Mouse (Mus musculus): ENCODE measurements at regions not wholly inside any gene's neighbourhood (a gene's known extent, or its start where the extent isn't known, plus 50 kb on each side); places are given as distances from the start of the nearest gene placed in this dataset.
A peak's percentile ranks its signal among the peaks of the same experiment; 100 is the strongest.

DNA sequence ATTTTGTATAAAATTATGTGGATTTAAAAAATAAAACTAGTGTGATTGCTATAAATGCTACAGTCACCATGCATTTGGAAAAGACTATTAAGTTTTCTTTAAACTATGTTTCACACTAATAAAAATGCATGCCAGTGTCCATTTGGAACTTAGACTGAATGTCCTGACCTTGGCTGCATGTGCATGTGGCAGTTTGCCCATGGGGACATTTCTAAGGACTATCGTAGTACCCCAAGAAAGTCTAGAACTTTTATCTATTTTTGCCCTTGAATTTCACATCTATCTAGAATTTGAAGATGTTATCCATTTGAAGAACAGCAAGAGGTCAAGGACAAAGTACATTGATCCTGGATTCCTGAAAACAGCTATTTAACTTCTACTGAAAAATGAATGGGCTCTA is 745.9 kb downstream of the Tmem182 start:
- DNase-seq (ENCODE audit: extremely low spot score in 1 of 2, low spot score in 1 of 2): no peak

DNA sequence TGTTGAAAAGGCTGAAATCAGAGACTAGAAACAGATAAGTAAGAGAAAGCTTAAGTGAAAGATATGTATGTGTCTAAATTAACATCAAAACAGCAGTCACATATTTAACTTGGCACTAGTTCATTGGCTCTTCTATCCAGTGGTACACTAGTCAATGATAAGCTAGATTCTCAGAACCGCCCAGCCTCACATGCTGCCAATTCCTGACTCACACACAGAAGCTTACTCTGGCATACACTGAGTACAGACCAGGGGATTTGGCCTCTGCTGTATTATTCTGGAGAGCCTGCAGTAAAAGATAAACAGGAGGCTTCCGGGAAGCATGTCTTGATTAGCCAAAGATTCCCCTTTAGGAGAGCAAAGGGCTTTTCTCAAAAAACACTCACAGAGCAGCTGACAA is 750.2 kb downstream of the Tmem182 start:
- no peak for DNase-seq (ENCODE audit: extremely low spot score in 1 of 2, low spot score in 1 of 2)

DNA sequence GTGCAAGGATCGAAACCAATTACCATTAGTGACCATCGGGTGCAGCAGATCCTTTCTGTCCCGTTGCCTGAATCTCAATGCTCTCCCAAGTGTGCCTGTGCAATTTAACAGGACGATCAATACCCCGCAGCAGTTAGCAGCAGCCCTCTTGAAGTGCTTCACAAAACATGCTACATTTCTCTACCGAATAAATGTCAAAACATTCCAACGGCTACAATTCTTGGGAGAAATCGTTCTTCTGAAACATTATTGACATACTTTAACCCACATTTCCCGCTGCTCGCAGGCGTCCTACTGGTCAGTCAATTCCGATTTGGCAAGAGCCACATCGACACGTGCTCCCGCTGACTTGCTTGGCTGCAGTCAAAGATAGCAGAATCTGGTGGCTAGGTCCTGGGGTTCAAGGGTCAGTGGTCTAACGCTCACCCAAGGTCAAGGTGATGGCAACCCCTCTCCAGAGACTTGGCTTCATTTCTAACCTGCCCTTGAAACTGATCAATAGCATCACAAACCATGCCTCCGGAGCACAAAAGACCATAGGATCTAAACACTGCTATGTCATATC is 753.8 kb downstream of the Tmem182 start:
- DNase-seq (ENCODE audit: extremely low spot score in 1 of 2, low spot score in 1 of 2): no peak

DNA sequence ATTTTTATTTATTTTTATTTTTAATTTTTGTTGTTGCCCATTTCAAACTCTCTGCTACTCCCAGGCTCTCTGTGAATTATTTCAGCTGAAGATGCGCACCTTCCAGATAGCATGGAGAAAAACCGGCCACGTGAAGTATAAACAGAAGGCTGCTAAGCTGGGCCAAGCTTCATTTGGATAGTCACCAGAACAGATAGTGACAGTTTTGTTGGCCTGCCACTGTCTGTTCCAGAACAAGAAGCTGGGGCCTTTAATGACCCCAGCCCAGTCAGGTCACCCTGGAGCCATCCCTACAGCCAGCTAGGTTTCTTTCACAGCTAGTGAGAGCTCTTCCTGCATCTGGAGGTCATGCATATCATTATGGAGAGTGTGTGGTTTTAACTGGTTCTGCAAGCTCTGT is 754.6 kb downstream of the Tmem182 start:
- no peak for DNase-seq (ENCODE audit: extremely low spot score in 1 of 2, low spot score in 1 of 2)

DNA sequence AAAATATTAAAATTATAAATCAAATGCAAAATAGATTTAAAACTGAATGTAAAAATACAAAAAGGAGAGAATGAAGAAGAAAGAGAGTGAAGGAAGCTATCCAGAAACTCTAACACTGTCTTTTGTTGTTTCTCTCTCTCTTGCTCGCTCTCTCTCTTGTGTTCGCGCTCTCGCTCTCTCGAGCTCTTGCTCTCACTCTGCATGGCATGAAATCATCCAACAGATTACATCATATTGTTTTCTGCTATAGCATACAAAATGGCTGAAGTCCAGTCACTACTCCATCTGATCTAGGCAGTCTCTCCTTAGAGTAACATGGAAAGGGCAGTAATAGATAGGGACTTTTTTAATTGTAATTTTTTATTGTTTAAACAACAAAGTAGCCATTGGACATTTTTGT is 798.1 kb downstream of the Tmem182 start:
- DNase-seq (ENCODE audit: extremely low spot score in 1 of 2, low spot score in 1 of 2): no peak

DNA sequence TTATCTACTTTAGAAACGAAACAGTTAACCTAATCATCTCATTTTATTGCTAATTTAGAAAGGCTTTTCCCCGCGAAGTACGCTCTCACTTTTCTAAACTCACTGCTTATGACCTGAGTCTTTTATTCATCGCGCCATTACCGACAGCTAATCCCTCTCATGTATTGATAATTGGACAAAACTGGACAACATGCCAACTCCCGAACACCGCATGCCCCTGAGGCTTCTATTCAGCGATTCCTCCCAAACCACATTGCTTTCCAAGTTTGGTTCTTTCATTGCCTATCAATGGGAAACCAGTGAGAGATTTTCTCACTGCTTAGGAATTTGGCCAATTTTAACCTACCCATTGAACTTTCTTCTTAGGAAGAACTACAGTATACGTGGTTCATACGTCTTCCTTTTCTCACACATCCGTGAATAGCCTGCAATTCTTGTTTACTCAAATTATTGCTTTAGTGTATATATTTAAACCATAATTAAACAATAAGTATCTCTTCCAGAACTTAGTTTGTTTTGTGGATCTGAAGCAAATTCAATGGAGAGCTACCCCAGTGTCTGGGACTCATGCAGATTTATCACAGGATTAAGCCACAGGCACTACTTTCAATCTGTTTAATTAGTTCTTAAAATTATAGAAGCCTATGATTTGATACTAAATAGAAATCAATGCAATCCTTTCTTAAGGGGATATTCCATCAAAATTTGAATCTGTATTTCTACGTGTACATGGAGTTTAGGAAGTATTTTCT is 799.8 kb downstream of the Tmem182 start:
- DNase-seq (ENCODE audit: extremely low spot score in 1 of 2, low spot score in 1 of 2): peak in 1 of 2 experiments; percentile 7

DNA sequence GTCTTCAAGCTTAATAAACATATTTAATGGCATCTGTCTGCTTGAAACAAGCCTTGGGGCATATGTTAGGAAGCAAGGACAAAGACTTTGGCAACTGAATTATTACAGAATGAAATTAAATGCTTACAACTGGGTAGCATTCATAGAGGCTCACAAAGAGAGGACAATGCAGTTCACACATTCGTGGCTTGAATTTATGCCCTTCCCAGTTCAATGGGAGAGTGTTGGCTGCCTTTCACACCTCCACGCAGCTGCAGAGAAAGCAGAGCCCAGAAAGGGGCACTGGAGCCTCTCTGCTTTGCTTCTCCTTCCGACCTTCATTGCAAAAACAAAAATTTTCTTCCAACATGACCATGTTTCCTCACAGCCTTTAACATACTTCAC is 800.3 kb downstream of the Tmem182 start:
- peak in 1 of 2 experiments; percentile 6 for DNase-seq (ENCODE audit: extremely low spot score in 1 of 2, low spot score in 1 of 2)

DNA sequence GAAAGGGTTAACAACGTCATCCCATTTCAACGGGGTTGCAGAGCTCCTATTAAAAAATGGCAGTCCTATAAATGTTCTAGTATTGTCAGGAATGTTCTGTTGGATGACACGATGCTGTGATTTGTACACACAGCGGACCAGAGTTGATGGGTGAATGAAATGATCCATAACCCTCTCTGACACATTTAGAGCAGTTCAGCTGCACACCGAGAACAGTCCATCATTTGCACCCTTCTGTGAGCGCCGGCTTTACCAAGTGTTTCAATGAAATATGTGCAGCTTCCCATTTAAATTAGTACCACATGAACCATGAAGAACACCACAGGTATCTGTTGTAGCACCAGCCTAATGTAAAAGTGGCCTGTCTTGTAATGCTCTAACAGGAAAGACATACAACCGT is 805.4 kb downstream of the Tmem182 start:
- no peak for DNase-seq (ENCODE audit: extremely low spot score in 1 of 2, low spot score in 1 of 2)

DNA sequence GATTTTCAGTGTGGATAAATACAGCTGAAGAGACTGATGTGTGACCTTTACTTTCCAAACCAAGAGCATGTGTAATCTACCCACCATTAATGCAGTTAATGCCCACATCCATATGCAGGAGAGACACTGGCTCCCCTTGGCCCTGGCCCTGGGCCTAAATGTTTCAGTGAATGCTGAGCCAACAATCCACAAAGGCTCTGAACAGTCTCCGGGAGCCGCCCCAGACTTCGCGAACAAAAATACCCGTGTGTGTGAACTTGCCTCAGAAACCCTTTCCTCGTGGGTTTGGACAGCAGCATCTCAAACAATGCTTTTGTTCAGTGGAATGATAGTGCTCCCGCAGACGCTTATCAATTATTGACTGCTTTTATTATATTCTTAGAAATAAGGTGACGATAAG is 846.4 kb downstream of the Tmem182 start:
- no peak for DNase-seq (ENCODE audit: extremely low spot score in 1 of 2, low spot score in 1 of 2)

DNA sequence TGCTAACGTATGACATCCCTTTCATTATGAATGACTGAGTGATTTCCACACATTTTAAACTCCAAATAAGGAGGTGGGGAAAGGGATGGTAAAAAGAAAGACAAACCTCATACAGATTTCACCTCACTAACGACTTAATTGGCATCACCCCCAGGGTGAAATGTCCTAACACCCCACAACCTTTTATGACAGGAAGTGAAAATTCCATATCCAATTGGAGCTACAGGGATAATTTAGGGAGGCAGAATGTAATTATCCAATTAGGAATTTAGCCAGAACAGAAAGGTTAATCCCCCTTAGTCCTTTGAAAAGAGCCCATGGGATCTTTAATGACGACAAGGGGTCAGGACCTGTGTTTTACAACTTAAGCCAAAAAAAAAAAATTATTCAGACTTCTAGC is 846.8 kb downstream of the Tmem182 start:
- DNase-seq (ENCODE audit: extremely low spot score in 1 of 2, low spot score in 1 of 2): no peak

DNA sequence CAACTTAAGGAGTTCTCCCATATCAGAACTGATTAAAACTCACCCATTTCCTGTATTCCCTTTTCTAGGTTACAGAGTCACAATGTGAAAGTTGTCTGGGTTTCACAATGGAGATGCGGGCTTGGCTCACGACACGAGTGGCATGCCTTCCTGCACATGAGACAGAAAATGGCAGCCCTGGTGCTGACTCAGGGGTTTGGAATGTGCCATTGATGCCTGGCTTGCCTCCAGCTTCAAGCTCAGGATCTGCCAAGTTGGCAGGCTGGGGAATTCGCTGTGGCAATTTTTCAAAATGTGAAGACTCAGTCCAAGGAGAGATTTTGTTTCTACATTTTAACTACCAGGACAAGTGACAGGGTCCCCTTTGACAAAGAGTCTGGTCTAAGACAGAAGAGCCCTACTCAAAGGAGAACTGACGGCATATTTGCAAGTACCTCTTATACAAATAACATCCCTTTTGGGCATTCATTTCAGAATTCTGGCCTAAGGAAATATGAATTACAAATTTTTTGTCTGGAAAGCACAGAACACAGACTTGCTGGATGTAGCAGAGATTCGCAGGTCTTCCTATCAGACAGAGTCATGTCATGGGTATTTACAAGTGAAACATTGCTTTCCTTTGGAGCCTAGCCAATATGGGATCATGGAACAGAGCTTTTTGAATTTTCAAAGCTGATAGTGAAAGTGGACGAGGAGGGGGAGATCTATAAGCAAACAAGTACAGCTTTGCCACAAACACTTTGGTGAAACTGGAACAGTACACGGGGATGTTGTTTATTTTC is 847.4 kb downstream of the Tmem182 start:
- peak; percentile 26 to 69 for DNase-seq (ENCODE audit: extremely low spot score in 1 of 2, low spot score in 1 of 2)

DNA sequence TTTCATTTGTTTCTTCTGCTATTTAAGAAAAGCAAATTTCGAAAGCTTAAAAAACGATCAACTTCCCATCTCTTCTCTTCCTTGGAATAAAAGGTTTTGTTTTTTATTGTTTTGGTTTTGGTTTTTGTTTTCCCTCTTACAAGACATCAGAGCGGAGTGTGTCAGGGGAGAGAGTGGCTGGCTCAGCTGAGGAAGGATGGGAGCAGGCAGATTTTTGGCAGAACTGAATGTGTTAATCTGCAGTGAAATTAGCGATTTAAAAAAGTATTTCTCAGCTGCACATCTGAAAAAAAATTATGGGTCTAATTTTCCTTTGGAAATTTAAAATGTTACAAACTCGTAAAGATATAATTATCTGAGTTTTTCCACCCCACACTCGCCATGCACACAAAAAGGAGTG is 868.7 kb downstream of the Tmem182 start:
- DNase-seq (ENCODE audit: extremely low spot score in 1 of 2, low spot score in 1 of 2): no peak

DNA sequence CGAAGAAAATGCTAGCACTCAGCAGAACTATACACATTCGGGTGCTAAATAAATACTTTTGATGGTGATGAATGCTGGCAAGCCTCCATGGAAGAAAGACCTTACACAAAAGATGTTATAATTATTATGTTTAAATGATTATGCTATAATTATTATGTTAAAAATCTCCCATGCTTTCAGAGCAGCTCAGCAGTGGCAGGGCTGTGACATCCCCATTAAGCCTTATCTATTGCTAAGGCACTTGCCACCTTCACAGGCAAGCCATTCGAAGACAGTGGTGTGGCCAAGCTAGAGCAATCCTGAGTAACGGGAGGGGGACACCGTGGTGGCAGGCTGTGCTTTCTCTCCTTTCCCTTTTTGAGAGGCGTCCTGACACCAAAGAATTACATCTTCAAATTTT is 869.9 kb downstream of the Tmem182 start:
- DNase-seq (ENCODE audit: extremely low spot score in 1 of 2, low spot score in 1 of 2): no peak

DNA sequence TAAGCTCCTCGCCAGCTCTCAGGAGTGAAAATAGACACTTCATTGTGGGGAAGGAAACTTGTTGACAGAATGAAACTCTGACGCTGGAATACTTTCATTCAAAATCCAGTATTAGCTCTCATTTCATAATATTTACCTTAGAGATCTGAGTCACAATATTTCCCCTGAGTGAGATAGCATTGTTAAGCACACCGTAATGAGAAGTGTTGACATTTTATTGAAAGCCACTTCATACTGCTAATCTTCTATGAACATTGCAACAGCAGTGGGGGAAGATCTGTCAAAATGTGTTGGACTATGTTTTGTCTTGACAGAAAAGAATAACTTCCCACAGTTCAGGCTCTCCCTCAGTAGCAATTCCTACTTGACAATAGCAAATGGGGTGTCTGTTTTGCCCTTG is 900.3 kb downstream of the Tmem182 start:
- no peak for DNase-seq (ENCODE audit: extremely low spot score in 1 of 2, low spot score in 1 of 2)

DNA sequence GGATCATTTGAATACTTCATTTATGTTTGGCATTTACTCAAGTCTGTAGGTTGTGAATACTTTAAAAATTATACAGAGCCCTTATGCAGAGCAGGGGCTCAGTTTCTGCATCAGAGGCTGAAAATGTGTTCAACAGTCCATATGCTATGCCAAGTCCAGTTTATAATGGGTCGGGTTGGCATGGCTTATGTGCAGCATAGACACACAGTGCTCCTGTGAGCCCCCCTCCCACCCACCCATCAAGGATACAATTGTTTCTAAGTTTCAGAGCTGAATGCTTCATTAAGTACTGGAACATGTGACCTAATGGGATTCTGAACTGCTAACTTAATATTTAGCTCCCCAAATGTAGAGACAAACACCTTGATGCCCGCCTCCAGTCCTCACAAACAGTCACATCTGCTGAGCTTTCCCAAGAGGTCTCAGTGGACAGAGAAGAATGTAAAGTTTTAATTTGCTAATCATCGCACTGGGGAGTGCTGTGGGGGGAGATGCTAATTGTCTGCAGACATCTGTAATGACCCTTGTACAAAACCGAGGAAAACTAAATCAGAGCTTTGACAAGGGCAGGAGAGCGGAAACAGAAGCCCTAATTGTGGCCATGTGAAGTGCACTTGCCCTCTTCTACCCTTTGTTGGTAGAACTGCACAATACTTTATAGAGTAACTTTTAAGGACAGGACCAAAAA is 937.4 kb downstream of the Tmem182 start:
- DNase-seq (ENCODE audit: extremely low spot score in 1 of 2, low spot score in 1 of 2): no peak

DNA sequence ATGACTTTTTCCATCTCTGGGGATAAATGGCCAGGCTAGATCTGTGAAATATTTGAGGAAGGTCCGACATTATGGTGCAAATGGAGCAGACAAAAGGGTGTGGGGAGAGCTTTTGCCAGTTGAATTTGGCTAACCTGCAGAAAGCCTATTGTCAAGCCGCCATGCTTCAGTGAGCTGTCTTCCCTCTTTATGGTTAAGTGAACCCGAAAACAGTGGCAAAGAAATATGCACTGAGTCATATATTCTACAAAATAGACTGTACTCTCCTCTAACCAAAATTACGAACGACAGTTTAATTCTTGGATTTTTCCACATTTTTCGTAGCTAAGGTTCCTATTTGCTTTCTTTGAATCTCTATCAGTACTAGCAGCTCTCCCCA is 937.9 kb downstream of the Tmem182 start:
- DNase-seq (ENCODE audit: extremely low spot score in 1 of 2, low spot score in 1 of 2): no peak

DNA sequence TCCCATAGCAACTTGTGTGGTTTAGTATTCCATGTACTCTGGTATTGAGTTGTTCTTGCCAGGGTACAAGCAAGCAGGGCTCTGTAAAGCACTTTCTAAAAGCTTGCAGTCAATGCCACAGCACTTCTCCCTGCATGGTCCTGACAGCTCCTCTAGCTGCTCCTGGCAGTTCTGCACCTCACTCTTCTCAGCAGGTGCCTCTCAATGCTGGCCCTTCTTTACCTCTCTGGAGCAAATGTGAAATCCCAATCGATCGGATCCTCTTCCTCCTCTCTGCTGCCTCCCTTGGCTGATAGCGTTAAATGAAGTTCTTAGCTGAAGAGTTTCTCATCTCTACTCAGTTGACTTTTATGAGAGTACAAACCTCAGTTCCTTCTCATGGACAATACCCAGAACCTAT is 939.1 kb downstream of the Tmem182 start:
- no peak for DNase-seq (ENCODE audit: extremely low spot score in 1 of 2, low spot score in 1 of 2)

DNA sequence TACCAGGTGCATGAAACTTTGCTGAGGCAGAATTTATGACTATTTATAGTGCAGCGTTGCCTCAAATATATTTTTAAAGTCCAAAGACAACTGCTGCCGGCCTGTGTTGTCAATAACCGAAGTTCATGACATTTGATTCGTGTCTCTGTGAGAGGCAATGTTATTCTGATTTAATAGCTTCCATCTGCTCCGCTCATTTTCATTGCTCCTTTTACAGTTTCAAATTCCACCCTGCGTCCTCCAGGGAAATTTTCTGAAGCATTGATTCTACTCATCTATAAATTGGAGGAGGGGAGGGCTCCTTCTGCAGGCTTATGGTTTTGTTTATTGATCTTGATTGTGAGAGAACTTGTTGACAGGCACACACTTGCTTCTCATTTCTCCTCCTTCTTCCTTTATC is 936.2 kb upstream of the Pou3f3 start:
- DNase-seq (ENCODE audit: extremely low spot score in 1 of 2, low spot score in 1 of 2): no peak
